Mouse (Mus musculus): ENCODE data around the gene Nap1l5. TPM values are rescaled to one million over a fixed set of nuclear protein-coding genes. Genes with fewer than 3 reads are reported as not detected.

Nap1l5 gene
- under 1 TPM; 0.52 to 0.92 TPM for total RNA-seq (2021)

GRCm38 (mm10) chr6:58906852-58907261 lies at the start of gene Nap1l5:
Nap1l5 (minus strand) TSS chr6:58907076.
- intact Hi-C loops (cut with DNase I) = no loop called here
- DNase-seq (ENCODE audit: low spot score) = no peak

- no peak for DNase-seq (ENCODE audit: low spot score)
Observed at GRCm38 (mm10) chr6:58951128-58951992, 44.5 kb upstream of the Nap1l5 start.

GRCm38 (mm10) chr6:58950410-58950809 lies 43.5 kb upstream of the Nap1l5 start:
- DNase-seq (ENCODE audit: low spot score) = no peak
- intact Hi-C loops (cut with DNase I) = no loop called here

More at GRCm38 (mm10) chr6:58951128-58951992, 44.5 kb upstream of the Nap1l5 start:
- intact Hi-C loops (cut with DNase I) = no loop called here

- intact Hi-C loops (cut with DNase I) = no loop called here
- no peak for DNase-seq (ENCODE audit: low spot score)
Observed at GRCm38 (mm10) chr6:58946840-58947239, 40.0 kb upstream of the Nap1l5 start.

- no peak for DNase-seq (ENCODE audit: low spot score)
- intact Hi-C loops (cut with DNase I) = no loop called here
Observed at GRCm38 (mm10) chr6:58946246-58946645, 39.4 kb upstream of the Nap1l5 start.

GRCm38 (mm10) chr6:58943958-58944357 lies 37.1 kb upstream of the Nap1l5 start:
- no peak for DNase-seq (ENCODE audit: low spot score)
- intact Hi-C loops (cut with DNase I) = no loop called here

GRCm38 (mm10) chr6:58942276-58942675 lies 35.4 kb upstream of the Nap1l5 start:
- DNase-seq (ENCODE audit: low spot score) = no peak
- intact Hi-C loops (cut with DNase I) = no loop called here

- no peak for DNase-seq (ENCODE audit: low spot score)
- intact Hi-C loops (cut with DNase I) = no loop called here
Observed at GRCm38 (mm10) chr6:58937726-58938125, 30.9 kb upstream of the Nap1l5 start.

- DNase-seq (ENCODE audit: low spot score) = no peak
- intact Hi-C loops (cut with DNase I) = no loop called here
Observed at GRCm38 (mm10) chr6:58934144-58934543, 27.3 kb upstream of the Nap1l5 start.

GRCm38 (mm10) chr6:58933189-58933913 lies 26.5 kb upstream of the Nap1l5 start:
- intact Hi-C loops (cut with DNase I) = no loop called here
- DNase-seq (ENCODE audit: low spot score) = no peak

GRCm38 (mm10) chr6:58932515-58933188 lies 25.8 kb upstream of the Nap1l5 start:
- intact Hi-C loops (cut with DNase I) = no loop called here
- DNase-seq (ENCODE audit: low spot score) = no peak

- DNase-seq (ENCODE audit: low spot score) = no peak
- intact Hi-C loops (cut with DNase I) = no loop called here
Observed at GRCm38 (mm10) chr6:58931149-58931548, 24.3 kb upstream of the Nap1l5 start.

- peak; percentile 58 for DNase-seq (ENCODE audit: low spot score)
- intact Hi-C loops (cut with DNase I) = loop anchor here (5.0 kb wide), 1 partner anchor 92 kb away; the partner anchor contains the start of gene Fam13a
Observed at GRCm38 (mm10) chr6:58929911-58930431, 23.1 kb upstream of the Nap1l5 start.

- intact Hi-C loops (cut with DNase I) = loop anchor here (5.0 kb wide), 1 partner anchor 94 kb away; the partner anchor contains the start of gene Fam13a
Observed at GRCm38 (mm10) chr6:58927881-58928280, 21.0 kb upstream of the Nap1l5 start.

GRCm38 (mm10) chr6:58922511-58922910 lies 15.6 kb upstream of the Nap1l5 start:
- intact Hi-C loops (cut with DNase I) = loop anchor here (2.0 kb wide), 1 partner anchor 258 kb away; no protein-coding TSS in a partner anchor
- DNase-seq (ENCODE audit: low spot score) = no peak

More at GRCm38 (mm10) chr6:58927881-58928280, 21.0 kb upstream of the Nap1l5 start:
- peak; percentile 35 for DNase-seq (ENCODE audit: low spot score)

GRCm38 (mm10) chr6:58921623-58922022 lies 14.7 kb upstream of the Nap1l5 start:
- intact Hi-C loops (cut with DNase I) = loop anchor here (2.0 kb wide), 1 partner anchor 259 kb away; no protein-coding TSS in a partner anchor

GRCm38 (mm10) chr6:58920735-58921134 lies 13.9 kb upstream of the Nap1l5 start:
- DNase-seq (ENCODE audit: low spot score) = no peak
- intact Hi-C loops (cut with DNase I) = no loop called here

More at GRCm38 (mm10) chr6:58921623-58922022, 14.7 kb upstream of the Nap1l5 start:
- DNase-seq (ENCODE audit: low spot score) = no peak

- intact Hi-C loops (cut with DNase I) = no loop called here
- DNase-seq (ENCODE audit: low spot score) = no peak
Observed at GRCm38 (mm10) chr6:58916498-58916897, 9.6 kb upstream of the Nap1l5 start.

- intact Hi-C loops (cut with DNase I) = no loop called here
- no peak for DNase-seq (ENCODE audit: low spot score)
Observed at GRCm38 (mm10) chr6:58913971-58914370, 7.1 kb upstream of the Nap1l5 start.

- no peak for DNase-seq (ENCODE audit: low spot score)
- intact Hi-C loops (cut with DNase I) = no loop called here
Observed at GRCm38 (mm10) chr6:58913551-58913950, 6.7 kb upstream of the Nap1l5 start.

Measured in heart, postnatal 25 days (tissue).